Mouse (Mus musculus): ENCODE results near the gene Mink1. TPM values are rescaled to one million over a fixed set of nuclear protein-coding genes. Genes with fewer than 3 reads are reported as not detected.

The Mink1 gene
- total and polyA plus RNA-seq, 2 experiments = 11.0 to 51.4 TPM

DNA sequence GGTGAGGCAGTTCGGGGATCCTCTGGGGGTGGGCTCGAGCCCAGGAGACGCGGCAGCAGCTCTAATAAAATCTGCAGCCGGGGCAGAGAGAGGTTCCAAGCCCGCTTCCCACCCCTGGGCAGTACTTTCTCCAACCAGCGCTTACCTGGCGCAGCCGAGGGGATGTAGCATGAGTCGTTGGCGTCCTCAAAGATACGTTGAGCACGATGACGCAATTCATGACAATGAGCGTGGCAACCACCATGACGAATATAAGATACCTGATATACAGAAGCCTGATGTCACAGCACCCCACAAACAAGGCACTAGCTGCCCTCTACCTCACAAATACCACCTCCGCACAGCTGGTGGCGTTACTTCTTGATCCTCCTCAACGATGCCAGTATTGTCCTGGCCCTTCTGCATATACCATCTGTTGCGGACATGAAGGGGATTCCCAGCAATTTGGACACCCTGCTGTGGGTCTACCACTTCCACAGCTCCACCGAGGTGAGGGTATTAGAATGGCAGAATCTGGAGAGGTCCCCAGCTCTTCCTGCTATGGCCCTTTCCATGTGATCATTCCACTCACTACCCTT, 52.9 kb downstream of the Mink1 start, which contains the start of gene 4930544D05Rik:
4930544D05Rik (plus strand) TSS at position 333 of the 578 bp plus-strand sequence.
- peaks cover 3% of the 10 kb centered on the region; the same call in 1 of the 2 replicates for H3K4me1 ChIP-seq (ENCODE audit: control insufficient read depth, insufficient read depth, low read length)
- 0 out of 2 replicates have a peak within 1 kb of the TSS, but pooled peaks have one; percentile 10 for H3K9ac ChIP-seq (ENCODE audit: low read depth, low read length)
- WGBS = 46% methylated on average over 21 of the region's 21 CpGs
- H3K36me3 ChIP-seq (ENCODE audit: control insufficient read depth, insufficient read depth, low read length) = peaks cover 3% of the 10 kb centered on the region; the same call in 1 of the 2 replicates
- TF ChIP-seq CTCF (IDR thresholded peaks at IDR 0.05; ENCODE audit: low read depth, low read length) = no peak
- TF ChIP-seq POLR2A (IDR thresholded peaks at IDR 0.05; ENCODE audit: extremely low read depth, insufficient read depth, low read length) = no peak
- no peak within 1 kb of the TSS for H3K27ac ChIP-seq (replicated peaks; ENCODE audit: insufficient read depth, low read depth, low read length)
- H3K27me3 ChIP-seq (ENCODE audit: control insufficient read depth, insufficient read depth, low read length) = no peaks in the 10 kb centered on the region
- H3K4me3 ChIP-seq (ENCODE audit: insufficient read depth, low read depth, low read length) = peak within 1 kb of the TSS; percentile 17; the same call in 1 of the 2 replicates
- DNase-seq (ENCODE audit: extremely low read depth, low read depth, low spot score) = no peak
- H3K79me2 ChIP-seq (ENCODE audit: control insufficient read depth, insufficient read depth, low read length) = no peaks in the 10 kb centered on the region

GRCm38 (mm10) chr11:70619101-70619500, 56.4 kb downstream of the Mink1 start, which contains the start of gene Chrne:
TSS of gene Chrne (minus strand) at chr11:70619216.
- Histone ChIP-seq H3K79me2 (ENCODE audit: control insufficient read depth, insufficient read depth, low read length) (no peaks in the 10 kb centered on the region), H3K4me1 (ENCODE audit: control insufficient read depth, insufficient read depth, low read length) (peaks cover 3% of the 10 kb centered on the region; the same call in 1 of the 2 replicates), H3K36me3 (ENCODE audit: control insufficient read depth, insufficient read depth, low read length) (no peaks in the 10 kb centered on the region), H3K27ac (replicated peaks; ENCODE audit: insufficient read depth, low read depth, low read length) (no peak within 1 kb of the TSS), H3K9ac (ENCODE audit: low read depth, low read length) (no peak within 1 kb of the TSS), H3K4me3 (ENCODE audit: insufficient read depth, low read depth, low read length) (no peak within 1 kb of the TSS), H3K27me3 (ENCODE audit: control insufficient read depth, insufficient read depth, low read length) (no peaks in the 10 kb centered on the region)
- DNase-seq (ENCODE audit: extremely low read depth, low read depth, low spot score) = no peak
- no peak for TF ChIP-seq CTCF (IDR thresholded peaks at IDR 0.05; ENCODE audit: low read depth, low read length)
- WGBS = 77% methylated on average over 1 of the region's 1 CpGs

- 76% methylated on average over 7 of the region's 7 CpGs for WGBS
- Histone ChIP-seq H3K4me3 (ENCODE audit: insufficient read depth, low read depth, low read length) (no peak overlapping the region), H3K36me3 (ENCODE audit: control insufficient read depth, insufficient read depth, low read length) (no peaks in the 10 kb centered on the region), H3K79me2 (ENCODE audit: control insufficient read depth, insufficient read depth, low read length) (no peaks in the 10 kb centered on the region), H3K27ac (replicated peaks; ENCODE audit: insufficient read depth, low read depth, low read length) (no peak overlapping the region), H3K4me1 (ENCODE audit: control insufficient read depth, insufficient read depth, low read length) (0 out of 2 replicates have a peak, but pooled peaks cover 5% of the 10 kb centered on the region), H3K9ac (ENCODE audit: low read depth, low read length) (no peak overlapping the region), H3K27me3 (ENCODE audit: control insufficient read depth, insufficient read depth, low read length) (no peaks in the 10 kb centered on the region)
- TF ChIP-seq POLR2A (IDR thresholded peaks at IDR 0.05; ENCODE audit: extremely low read depth, insufficient read depth, low read length) = no peak
- TF ChIP-seq CTCF (IDR thresholded peaks at IDR 0.05; ENCODE audit: low read depth, low read length) = no peak
- peak; percentile 58 for DNase-seq (ENCODE audit: extremely low read depth, low read depth, low spot score)
Observed at GRCm38 (mm10) chr11:70621972-70622814, 59.5 kb downstream of the Mink1 start.

DNA sequence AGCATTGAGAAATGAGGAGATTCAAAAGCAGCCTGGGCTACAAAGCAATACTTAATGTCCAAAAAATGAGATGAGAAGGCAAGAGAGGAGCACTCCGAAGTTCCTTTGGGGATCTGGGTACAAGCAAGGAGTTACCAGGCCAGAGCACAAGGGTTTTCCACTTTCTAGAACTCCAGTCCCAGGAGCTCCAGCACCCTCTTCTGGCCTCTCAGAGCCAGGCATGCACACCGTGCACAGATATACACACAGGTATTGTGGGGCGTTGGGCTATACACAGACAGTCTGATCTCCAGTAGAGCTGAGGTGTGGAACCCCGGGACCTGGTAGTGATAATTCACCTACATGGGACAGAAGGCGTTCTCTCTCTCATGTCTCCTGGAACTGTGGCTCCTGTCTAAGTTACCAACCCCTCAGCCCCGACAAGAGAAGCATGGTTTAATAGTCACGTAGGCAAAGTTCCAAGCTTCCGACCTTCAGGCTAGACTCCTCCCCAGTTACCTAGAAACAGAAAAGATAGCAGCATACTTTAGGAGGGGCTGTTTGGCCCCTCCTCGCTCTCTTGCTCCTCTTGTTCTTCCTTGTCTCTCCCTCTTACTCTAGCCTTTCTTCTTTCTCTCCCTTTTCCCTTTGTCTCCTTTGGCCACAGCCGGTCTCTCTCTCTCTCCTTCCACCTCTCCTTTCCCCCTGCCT, 60.5 kb downstream of the Mink1 start:
- Histone ChIP-seq H3K4me1 (ENCODE audit: control insufficient read depth, insufficient read depth, low read length) (0 out of 2 replicates have a peak, but pooled peaks cover 5% of the 10 kb centered on the region), H3K27ac (replicated peaks; ENCODE audit: insufficient read depth, low read depth, low read length) (no peak overlapping the region), H3K36me3 (ENCODE audit: control insufficient read depth, insufficient read depth, low read length) (no peaks in the 10 kb centered on the region), H3K79me2 (ENCODE audit: control insufficient read depth, insufficient read depth, low read length) (no peaks in the 10 kb centered on the region), H3K9ac (ENCODE audit: low read depth, low read length) (no peak overlapping the region), H3K27me3 (ENCODE audit: control insufficient read depth, insufficient read depth, low read length) (no peaks in the 10 kb centered on the region), H3K4me3 (ENCODE audit: insufficient read depth, low read depth, low read length) (no peak overlapping the region)
- no peak for DNase-seq (ENCODE audit: extremely low read depth, low read depth, low spot score)
- 89% methylated on average over 10 of the region's 10 CpGs for WGBS
- TF ChIP-seq POLR2A (IDR thresholded peaks at IDR 0.05; ENCODE audit: extremely low read depth, insufficient read depth, low read length) = no peak
- TF ChIP-seq CTCF (IDR thresholded peaks at IDR 0.05; ENCODE audit: low read depth, low read length) = peak; percentile 35

DNA sequence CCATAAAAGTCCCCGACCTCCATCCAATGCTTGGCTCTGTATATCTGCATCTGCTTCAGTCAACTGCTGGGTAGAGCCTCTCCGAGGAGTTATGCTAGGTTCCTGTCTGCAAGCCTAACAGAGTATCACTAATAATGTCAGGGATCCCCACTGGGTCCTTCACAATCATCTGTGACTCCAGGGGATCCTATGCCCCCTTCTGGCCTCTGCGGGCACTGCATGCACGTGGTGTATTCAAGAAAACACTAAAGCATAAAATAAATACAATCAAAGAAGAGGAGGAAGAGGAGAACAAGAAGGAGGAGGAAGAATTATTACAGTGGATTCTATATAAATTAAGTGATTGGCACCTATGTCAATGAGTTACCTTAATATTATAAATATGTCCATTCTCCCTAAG, 62.8 kb downstream of the Mink1 start:
- Histone ChIP-seq H3K79me2 (ENCODE audit: control insufficient read depth, insufficient read depth, low read length) (no peaks in the 10 kb centered on the region), H3K27me3 (ENCODE audit: control insufficient read depth, insufficient read depth, low read length) (no peaks in the 10 kb centered on the region), H3K9ac (ENCODE audit: low read depth, low read length) (no peak overlapping the region), H3K4me1 (ENCODE audit: control insufficient read depth, insufficient read depth, low read length) (peaks cover 10% of the 10 kb centered on the region), H3K36me3 (ENCODE audit: control insufficient read depth, insufficient read depth, low read length) (no peaks in the 10 kb centered on the region), H3K27ac (replicated peaks; ENCODE audit: insufficient read depth, low read depth, low read length) (no peak overlapping the region), H3K4me3 (ENCODE audit: insufficient read depth, low read depth, low read length) (no peak overlapping the region)
- WGBS = 57% methylated on average over 4 of the region's 4 CpGs
- DNase-seq (ENCODE audit: extremely low read depth, low read depth, low spot score) = no peak
- TF ChIP-seq POLR2A (IDR thresholded peaks at IDR 0.05; ENCODE audit: extremely low read depth, insufficient read depth, low read length) = no peak
- peak; percentile 79 for TF ChIP-seq CTCF (IDR thresholded peaks at IDR 0.05; ENCODE audit: low read depth, low read length)
